Mouse (Mus musculus) limb, embryonic 12.5 days (tissue): ENCODE data around the gene Gm5134. TPM values are rescaled to one million over a fixed set of nuclear protein-coding genes. Genes with fewer than 3 reads are reported as not detected.

Experiments
- ATAC-seq: fragments of 200-750 bp; cut with Nextera tagmentation; 2 replicates; pipeline ENCODE4 v1.8.0; 2017; ENCODE audit warnings: low read depth, moderate TSS enrichment; ENCODE audit not compliant: insufficient number of reproducible peaks, insufficient read depth, low FRiP score, low TSS enrichment
- H3K27ac ChIP-seq: fragments of 300-500 bp; sonication (generic); 2 replicates; pipeline ENCODE4 v1.5.1; 2016; ENCODE audit warnings: mild to moderate bottlenecking, moderate library complexity
- H3K27me3 ChIP-seq: fragments of 300-500 bp; sonication (generic); 2 replicates; pipeline ENCODE4 v1.6.1; 2016; ENCODE audit warnings: mild to moderate bottlenecking, moderate library complexity
- H3K36me3 ChIP-seq: fragments of 300-500 bp; sonication (generic); 2 replicates; pipeline ENCODE4 v1.6.1; 2016; ENCODE audit warnings: mild to moderate bottlenecking, moderate library complexity
- H3K4me1 ChIP-seq: fragments of 300-500 bp; sonication (generic); replicated peaks from 2 replicates; pipeline ENCODE4 v1.6.1; 2016
- H3K4me2 ChIP-seq: fragments of 300-500 bp; sonication (generic); 2 replicates; pipeline ENCODE4 v1.6.1; 2016; ENCODE audit warnings: mild to moderate bottlenecking, moderate library complexity
- H3K4me3 ChIP-seq: fragments of 300-500 bp; sonication (generic); replicated peaks from 2 replicates; pipeline ENCODE4 v1.5.1; 2016; ENCODE audit warnings: mild to moderate bottlenecking
- H3K9ac ChIP-seq: fragments of 300-500 bp; sonication (generic); replicated peaks from 2 replicates; pipeline ENCODE4 v1.6.1; 2016; ENCODE audit warnings: mild to moderate bottlenecking, moderate library complexity
- H3K9me3 ChIP-seq: fragments of 300-500 bp; sonication (generic); 2 replicates; pipeline ENCODE4 v1.6.1; 2016; ENCODE audit warnings: mild to moderate bottlenecking, moderate library complexity
- WGBS: fragments of 180-500 bp; shearing (Covaris S2); methylation state at CpG from one replicate; pipeline ENCODE4 v1.1.7; 2016; 5-methylcytosine and 5-hydroxymethylcytosine counted together
- polyA plus RNA-seq: library from polyadenylated mRNA; unstranded; fragments of >200 nt; fragmentation: Nextera tagmentation; extraction: Ambion mirVana; gene quantifications from 2 replicates; pipeline ENCODE4 v1.2.1, GENCODE M21; 2016

Gm5134 gene
- polyA plus RNA-seq, 1 experiment from 2014 or later, result not detected

DNA sequence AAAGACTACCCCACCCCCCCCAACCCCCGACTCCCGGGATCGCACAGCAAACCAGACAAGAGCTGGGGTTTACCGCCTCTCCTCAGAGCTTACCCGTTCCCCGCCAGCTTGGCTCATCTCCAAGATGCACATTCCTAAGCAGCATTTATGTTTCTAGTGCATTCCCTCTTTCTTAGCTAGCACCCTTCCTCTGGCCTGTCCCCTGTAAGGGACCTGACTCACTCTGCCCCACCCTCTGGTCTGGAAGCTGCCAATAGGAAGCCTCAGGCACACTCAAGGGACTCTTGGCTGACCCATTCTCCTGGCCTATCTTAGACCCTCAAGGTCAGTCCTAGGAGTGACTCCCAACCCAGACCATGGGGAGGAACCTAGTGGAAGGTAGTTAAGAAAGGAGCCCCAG, 24.0 kb upstream of the Gm5134 start:
- no peak for ATAC-seq
- Histone ChIP-seq H3K27me3 (peaks cover 23% of the 10 kb centered on the region), H3K36me3 (peaks cover 32% of the 10 kb centered on the region), H3K27ac (no peak overlapping the region), H3K4me2 (peak overlapping the region; percentile 91), H3K4me3 (peak overlapping the region; percentile 70), H3K9ac (0 out of 2 replicates have a peak overlapping the region, but pooled peaks have one; percentile 18), H3K9me3 (no peaks in the 10 kb centered on the region), H3K4me1 (peaks cover 37% of the 10 kb centered on the region)
- whole genome bisulfite sequencing, result 19% methylated on average over 6 of the region's 6 CpGs

DNA sequence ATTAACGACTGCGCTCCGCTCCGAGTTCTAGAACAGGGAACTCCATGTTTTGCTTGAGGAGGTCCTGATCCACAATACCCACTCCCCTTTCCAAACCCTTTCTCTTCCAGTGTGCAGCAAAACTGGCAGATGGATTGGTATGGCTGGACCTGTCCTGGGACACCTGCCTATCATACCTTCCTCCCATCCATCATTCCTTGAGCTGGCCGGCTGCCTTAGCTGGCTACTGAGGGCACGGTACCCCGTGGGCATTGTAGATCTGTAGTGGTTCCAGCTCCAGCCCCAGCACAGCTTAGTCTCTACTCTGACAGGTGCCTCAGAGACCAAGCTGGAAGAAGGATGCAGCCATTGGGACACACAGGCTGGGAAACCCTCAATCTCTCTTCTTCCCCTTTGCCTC, 23.0 kb upstream of the Gm5134 start:
- WGBS, result 20% methylated on average over 7 of the region's 7 CpGs
- H3K9me3 ChIP-seq, result no peaks in the 10 kb centered on the region
- peak overlapping the region; percentile 91 for H3K9ac ChIP-seq
- no peak overlapping the region for H3K27ac ChIP-seq
- peaks cover 33% of the 10 kb centered on the region for H3K27me3 ChIP-seq
- no peak for ATAC-seq
- H3K36me3 ChIP-seq, result peaks cover 22% of the 10 kb centered on the region
- peak overlapping the region; percentile 91 for H3K4me2 ChIP-seq
- peak overlapping the region; percentile 70 for H3K4me3 ChIP-seq
- H3K4me1 ChIP-seq, result peaks cover 47% of the 10 kb centered on the region

- Histone ChIP-seq H3K4me2 (peak overlapping the region; percentile 91), H3K9ac (peak overlapping the region; percentile 91), H3K4me3 (peak overlapping the region; percentile 70), H3K36me3 (peaks cover 13% of the 10 kb centered on the region), H3K27ac (peak overlapping the region; percentile 79), H3K27me3 (peaks cover 42% of the 10 kb centered on the region), H3K4me1 (peaks cover 47% of the 10 kb centered on the region), H3K9me3 (no peaks in the 10 kb centered on the region)
- peak; percentile 69 for ATAC-seq
- under 1% methylated on average over 37 of the region's 44 CpGs for WGBS
These were observed 22.1 kb upstream of the Gm5134 start for GRCm38 (mm10) chr10:75932081-75932678.

GRCm38 (mm10) chr10:75932891-75933290, 21.4 kb upstream of the Gm5134 start, which contains the start of gene Chchd10:
Gene Chchd10, plus strand, starts transcription at chr10:75933130.
- Histone ChIP-seq H3K4me1 (peaks cover 47% of the 10 kb centered on the region), H3K36me3 (peaks cover 6% of the 10 kb centered on the region), H3K9me3 (no peaks in the 10 kb centered on the region), H3K4me2 (peak within 1 kb of the TSS; percentile 91), H3K27me3 (peaks cover 49% of the 10 kb centered on the region), H3K4me3 (peak within 1 kb of the TSS; percentile 70), H3K27ac (peak within 1 kb of the TSS; percentile 79), H3K9ac (peak within 1 kb of the TSS; percentile 91)
- no peak for ATAC-seq
- 28% methylated on average over 6 of the region's 6 CpGs for WGBS

- Histone ChIP-seq H3K9me3 (no peaks in the 10 kb centered on the region), H3K4me1 (peaks cover 41% of the 10 kb centered on the region), H3K27ac (no peak overlapping the region), H3K4me3 (no peak overlapping the region), H3K27me3 (peaks cover 61% of the 10 kb centered on the region), H3K36me3 (no peaks in the 10 kb centered on the region), H3K9ac (no peak overlapping the region), H3K4me2 (peak overlapping the region; percentile 87; the same call in 1 of the 2 replicates)
- no peak for ATAC-seq
- 69% methylated on average over 1 of the region's 1 CpGs for WGBS
These were observed 19.3 kb upstream of the Gm5134 start for GRCm38 (mm10) chr10:75934991-75935390.

DNA sequence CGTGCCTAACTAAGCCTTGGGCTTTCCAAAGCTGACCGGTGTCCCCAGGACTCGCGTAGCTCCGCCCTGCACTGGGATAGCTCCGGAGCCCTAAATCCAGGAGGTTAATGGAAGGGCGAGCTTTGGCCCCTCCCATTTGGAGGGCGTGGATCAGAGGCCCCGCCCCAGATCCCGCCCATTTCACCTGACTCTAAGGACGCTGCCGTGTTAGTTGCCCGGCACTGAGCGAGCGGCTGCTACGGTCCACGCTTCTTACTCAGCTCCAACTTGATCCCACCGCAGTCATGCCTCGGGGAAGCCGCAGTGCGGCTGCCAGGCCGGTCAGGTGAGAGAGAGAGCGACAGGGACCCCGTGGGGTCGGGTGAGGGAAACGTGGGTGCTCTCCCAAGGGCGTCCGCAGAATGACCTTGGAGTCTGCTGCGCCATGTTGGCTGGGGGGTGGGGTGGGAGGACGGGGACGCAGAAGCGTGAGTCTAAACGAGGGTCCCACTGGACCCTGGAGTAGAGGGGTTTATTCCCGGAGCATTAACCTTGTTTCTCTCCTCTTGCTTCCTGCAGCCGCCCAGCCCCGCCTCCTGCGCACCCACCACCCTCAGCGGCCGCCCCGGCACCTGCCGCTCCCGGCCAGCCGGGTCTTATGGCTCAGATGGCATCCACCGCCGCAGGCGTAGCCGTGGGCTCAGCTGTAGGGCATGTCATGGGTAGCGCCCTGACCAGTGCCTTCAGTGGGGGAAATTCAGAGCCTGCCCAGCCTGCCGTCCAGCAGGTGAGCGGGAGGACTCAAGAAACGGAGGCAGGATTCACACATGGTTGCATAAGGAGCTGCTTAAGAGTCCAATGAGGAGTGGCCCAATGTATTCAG, 18.4 kb upstream of the Gm5134 start, which contains the start of gene Mmp11:
Gene Mmp11 (minus strand): TSS at position 817 of the 862 bp plus-strand sequence.
- 1% methylated on average over 51 of the region's 51 CpGs for WGBS
- peak; percentile 24; the same call in 1 of the 2 replicates for ATAC-seq
- H3K27ac ChIP-seq, result no peak within 1 kb of the TSS

GRCm38 (mm10) chr10:75936909-75937667, 17.2 kb upstream of the Gm5134 start:
- Histone ChIP-seq H3K36me3 (no peaks in the 10 kb centered on the region), H3K4me2 (no peak overlapping the region), H3K9ac (no peak overlapping the region), H3K27me3 (peaks cover 46% of the 10 kb centered on the region), H3K4me3 (no peak overlapping the region), H3K9me3 (no peaks in the 10 kb centered on the region), H3K27ac (no peak overlapping the region), H3K4me1 (peaks cover 22% of the 10 kb centered on the region)
- WGBS, result 35% methylated on average over 18 of the region's 18 CpGs
- no peak for ATAC-seq

More for the DNA sequence above, 18.4 kb upstream of the Gm5134 start, which contains the start of gene Mmp11:
- peak within 1 kb of the TSS; percentile 49 for H3K4me3 ChIP-seq
- peaks cover 55% of the 10 kb centered on the region for H3K27me3 ChIP-seq
- peak within 1 kb of the TSS; percentile 87 for H3K4me2 ChIP-seq
- peak within 1 kb of the TSS; percentile 45 for H3K9ac ChIP-seq
- H3K4me1 ChIP-seq, result peaks cover 32% of the 10 kb centered on the region
- no peaks in the 10 kb centered on the region for H3K9me3 ChIP-seq
- H3K36me3 ChIP-seq, result no peaks in the 10 kb centered on the region

DNA sequence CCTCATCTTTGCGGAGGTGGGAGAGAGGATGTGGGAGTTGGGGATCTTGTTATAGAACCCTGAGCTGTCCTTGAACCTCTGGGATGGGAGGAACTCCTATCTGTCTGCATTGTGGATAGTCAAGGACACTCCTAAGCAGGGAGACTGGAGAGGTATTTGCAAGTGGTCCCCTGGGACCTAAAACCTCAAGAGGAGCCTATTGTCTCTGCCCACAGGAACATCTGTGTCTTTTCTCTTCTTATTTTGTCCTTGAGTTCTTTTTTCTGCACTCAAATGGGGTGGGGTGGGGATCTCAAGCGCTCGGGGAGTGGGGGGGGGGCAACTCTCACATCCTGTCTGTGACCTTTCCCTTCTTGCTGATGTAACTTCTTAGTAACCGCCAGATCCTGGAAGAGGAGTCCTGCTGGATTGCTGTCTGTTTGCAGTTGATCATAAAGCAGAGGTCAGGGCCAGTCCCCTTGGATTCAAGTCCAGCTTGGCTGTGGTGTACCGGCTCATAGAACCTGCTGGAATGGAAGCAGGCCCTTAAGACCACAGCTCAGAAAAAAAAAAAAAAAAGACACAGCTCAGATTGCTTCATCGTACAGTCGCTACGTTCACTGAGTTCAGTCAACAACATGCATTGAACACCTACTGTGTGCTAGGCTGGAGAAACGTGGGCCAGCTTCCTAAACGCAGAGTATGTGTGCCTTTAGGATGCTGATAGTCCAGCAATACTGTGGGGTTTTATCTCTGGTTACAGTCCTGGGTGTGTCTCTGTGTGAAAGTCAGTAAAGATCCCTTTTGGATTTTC, 16.3 kb upstream of the Gm5134 start:
- Histone ChIP-seq H3K27me3 (peaks cover 46% of the 10 kb centered on the region), H3K4me1 (peaks cover 14% of the 10 kb centered on the region), H3K27ac (no peak overlapping the region), H3K4me3 (no peak overlapping the region), H3K9me3 (no peaks in the 10 kb centered on the region), H3K9ac (no peak overlapping the region), H3K4me2 (no peak overlapping the region), H3K36me3 (no peaks in the 10 kb centered on the region)
- WGBS, result 54% methylated on average over 10 of the region's 10 CpGs
- no peak for ATAC-seq

- H3K4me1 ChIP-seq, result peaks cover 10% of the 10 kb centered on the region
- no peak overlapping the region for H3K9ac ChIP-seq
- no peaks in the 10 kb centered on the region for H3K36me3 ChIP-seq
- peaks cover 44% of the 10 kb centered on the region for H3K27me3 ChIP-seq
- no peaks in the 10 kb centered on the region for H3K9me3 ChIP-seq
- ATAC-seq, result no peak
- H3K4me2 ChIP-seq, result no peak overlapping the region
- no peak overlapping the region for H3K27ac ChIP-seq
- H3K4me3 ChIP-seq, result no peak overlapping the region
- WGBS, result 40% methylated on average over 9 of the region's 9 CpGs
These were observed 14.7 kb upstream of the Gm5134 start for GRCm38 (mm10) chr10:75939481-75940234.

DNA sequence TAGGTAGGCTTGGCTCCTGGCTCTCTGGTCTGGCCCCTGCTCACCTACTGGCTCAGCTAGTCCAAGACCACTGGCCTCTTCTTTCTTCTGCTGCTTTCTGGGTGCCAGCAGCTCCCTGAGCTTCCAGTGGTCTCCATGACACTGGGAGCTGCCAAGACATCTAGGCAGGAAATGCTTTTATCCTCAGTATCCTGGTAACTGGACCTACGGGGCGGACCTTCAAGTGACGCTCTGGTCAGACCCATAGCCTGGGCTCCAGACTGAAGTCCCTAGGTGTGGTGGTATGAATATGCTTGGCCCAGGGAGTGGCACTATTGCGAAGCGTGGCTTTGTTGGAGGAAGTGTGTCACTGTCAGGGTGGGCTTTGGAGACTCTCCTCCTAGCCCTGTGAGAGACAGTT, 13.8 kb upstream of the Gm5134 start, which contains the start of gene Gm867:
Gene Gm867 (minus strand): TSS at position 153 of the 400 bp plus-strand sequence.
- no peak for ATAC-seq
- Histone ChIP-seq H3K9me3 (no peaks in the 10 kb centered on the region), H3K4me1 (peaks cover 8% of the 10 kb centered on the region), H3K4me2 (no peak within 1 kb of the TSS), H3K9ac (no peak within 1 kb of the TSS), H3K4me3 (no peak within 1 kb of the TSS), H3K27ac (no peak within 1 kb of the TSS), H3K27me3 (peaks cover 36% of the 10 kb centered on the region), H3K36me3 (no peaks in the 10 kb centered on the region)
- WGBS, result 84% methylated on average over 5 of the region's 5 CpGs
